Mouse (Mus musculus) brain, adult 2 months (tissue): ENCODE measurements around the gene Slc45a2.
A peak's percentile ranks its signal among the peaks of the same experiment; 100 is the strongest.

ENCODE experiments used
- DNase-seq: peaks from one replicate; pipeline ENCODE4 v3.0.0; 2011; ENCODE audit warnings: low read depth, low spot score

The Slc45a2 gene

DNA sequence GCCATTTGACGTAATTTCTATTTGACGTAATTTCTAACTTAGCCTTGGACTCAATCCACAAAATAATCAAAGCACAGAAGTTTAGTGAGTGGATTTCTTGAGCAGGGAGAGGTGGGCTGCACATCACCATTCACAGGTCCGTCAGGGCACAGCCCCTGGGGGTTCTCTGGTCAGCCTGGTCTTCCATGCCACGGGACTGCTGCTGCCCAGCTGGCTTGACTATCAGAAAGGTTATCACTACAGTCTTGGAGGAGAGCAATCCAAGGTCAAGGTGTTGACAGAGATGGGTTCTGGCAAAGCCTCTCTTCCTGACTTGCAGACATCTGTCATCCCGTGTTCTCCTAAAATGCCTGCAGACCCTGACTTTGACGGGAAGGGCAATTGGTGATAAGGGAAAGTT, 4.1 kb downstream of the Slc45a2 start:
- DNase-seq: no peak

DNA sequence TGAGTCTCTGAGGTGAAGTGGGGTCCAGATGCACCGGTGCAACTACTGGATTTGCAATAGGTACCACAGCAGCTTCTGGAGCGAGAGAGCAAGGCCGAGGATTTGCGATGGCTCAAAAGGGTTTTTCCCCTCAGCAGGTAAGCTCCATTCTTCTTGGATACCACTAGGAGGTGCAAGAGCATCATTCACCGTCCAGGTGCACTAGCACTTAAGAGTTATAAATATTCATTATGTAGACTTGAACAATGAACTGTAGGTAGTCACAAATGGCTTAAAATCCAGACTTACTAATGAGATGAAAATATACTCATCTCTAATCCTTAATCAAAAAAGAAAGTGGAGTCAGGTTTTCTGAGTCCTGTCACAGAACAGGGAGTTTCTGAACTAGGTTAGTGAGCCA, 8.2 kb downstream of the Slc45a2 start:
- DNase-seq: peak; percentile 75

- no peak for DNase-seq
Measured at GRCm38 (mm10) chr15:11010976-11011548, 10.5 kb downstream of the Slc45a2 start.

GRCm38 (mm10) chr15:11014931-11015330, 14.4 kb downstream of the Slc45a2 start:
- DNase-seq: no peak

DNA sequence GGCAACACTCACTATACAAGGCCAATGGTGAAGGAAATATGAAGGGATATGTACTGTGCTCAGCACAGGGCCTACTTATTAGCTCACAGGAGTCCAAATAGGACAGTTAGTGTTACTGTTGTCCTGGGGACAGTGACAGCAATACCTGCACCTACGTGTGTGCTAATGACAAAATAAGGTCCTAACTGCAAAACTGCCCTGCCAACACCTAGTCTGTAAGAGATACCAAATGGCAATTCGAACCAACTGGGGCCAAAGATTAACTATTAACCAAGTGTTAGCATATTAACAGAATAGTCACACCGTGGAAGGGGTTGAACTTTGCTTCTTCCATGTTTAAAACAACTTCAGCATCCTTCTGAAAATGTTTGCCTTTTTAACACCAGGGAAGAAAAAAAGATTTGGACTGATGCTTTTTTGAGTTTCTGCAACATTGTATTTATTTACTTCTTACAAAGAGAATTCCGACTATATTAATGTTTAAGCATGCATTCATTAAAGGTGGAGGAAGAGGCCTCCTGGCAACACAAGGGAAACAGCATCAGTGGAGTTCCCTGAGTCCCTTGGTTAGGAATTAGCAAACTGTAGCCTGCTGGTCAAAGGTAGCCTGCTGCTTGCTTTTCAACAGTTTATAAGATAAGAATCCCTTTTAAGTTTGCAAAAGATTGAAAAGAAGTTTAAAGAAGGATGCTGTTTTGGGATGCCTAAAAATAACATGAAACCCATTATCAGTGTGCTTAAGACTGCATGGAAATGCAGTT, 26.5 kb downstream of the Slc45a2 start:
- no peak for DNase-seq

- DNase-seq: no peak
Measured at GRCm38 (mm10) chr15:11030188-11030587, 29.7 kb downstream of the Slc45a2 start.

DNA sequence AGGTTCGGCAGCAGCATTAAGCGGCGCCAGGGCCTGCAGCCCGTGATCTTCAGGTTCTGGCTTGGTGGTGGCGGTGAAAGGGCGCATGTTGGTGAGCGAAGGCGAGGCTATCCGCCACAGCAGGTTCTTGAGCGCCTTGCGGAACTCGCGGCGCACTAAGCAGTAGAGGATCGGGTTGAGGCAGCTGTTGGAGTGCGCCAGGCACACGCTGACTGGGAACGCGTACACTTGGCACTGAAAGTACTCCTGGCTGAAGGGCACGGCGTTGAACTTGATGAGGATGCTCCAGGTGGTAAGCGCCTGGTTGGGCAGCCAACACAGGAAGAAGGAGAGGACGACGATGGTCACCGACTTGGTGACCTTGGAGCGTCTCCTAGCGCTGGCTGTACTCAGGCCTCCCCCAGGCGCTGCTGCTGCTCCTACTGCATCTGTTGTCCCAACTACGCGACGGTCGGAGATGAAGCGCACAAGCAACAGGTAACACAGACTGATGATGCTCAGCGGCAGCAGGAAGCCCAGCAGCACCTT, 35.5 kb downstream of the Slc45a2 start:
- no peak for DNase-seq

DNA sequence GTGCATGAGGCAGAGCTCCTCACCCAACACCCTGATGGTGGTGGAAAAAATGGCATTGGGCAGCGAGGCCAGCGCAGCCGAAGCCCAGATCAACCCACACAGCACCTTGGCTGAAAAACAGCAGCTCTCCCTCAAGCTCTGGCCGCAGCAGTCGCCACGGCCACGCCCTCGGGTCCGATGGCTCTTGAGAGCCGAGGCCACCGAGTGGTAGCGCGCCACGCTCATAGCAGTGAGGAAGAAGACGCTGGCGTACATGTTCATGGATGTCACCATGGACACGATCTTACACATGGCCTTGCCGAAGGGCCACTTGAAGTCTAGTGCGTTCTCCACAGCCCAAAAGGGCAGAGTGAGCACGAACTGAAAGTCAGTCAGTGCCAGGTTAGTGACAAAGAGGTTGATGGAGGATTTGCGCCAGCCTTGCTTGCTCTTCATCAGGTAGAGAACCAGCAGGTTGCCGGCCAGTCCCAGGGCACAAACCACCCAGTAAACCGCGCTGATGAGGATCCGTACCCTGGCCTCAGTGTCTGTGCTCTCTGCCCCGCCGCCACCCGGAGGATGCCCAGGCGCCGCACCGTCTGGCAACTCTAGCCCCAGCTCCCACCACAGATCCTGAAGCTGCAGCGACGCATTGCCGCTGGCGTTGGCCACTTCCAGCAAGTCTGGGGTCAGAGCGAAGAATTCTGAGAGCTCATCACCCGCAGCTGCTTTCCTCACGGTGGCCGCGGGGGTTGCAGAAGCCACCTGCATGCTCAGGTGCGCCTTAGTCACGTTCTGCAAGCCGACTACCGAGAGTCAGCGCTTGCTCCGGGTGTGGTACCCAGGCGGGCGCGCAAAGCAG, 36.2 kb downstream of the Slc45a2 start:
- DNase-seq: no peak

DNA sequence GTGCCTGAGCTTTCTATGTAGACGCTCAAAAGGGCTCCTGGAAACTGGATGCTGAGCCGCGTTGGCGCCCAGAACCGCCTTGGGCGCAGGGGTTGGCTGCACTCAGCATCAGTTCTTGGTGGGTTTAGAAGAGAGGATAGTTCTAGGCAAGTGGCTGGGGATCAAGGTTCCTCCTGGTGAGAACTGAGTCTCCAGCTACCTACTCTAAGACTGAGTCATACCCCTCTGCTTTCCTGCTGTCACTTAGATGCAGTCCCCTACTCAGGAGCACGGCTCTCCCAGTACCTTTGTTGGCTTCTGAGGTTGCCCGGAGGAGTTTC, 36.8 kb downstream of the Slc45a2 start:
- DNase-seq: no peak

DNA sequence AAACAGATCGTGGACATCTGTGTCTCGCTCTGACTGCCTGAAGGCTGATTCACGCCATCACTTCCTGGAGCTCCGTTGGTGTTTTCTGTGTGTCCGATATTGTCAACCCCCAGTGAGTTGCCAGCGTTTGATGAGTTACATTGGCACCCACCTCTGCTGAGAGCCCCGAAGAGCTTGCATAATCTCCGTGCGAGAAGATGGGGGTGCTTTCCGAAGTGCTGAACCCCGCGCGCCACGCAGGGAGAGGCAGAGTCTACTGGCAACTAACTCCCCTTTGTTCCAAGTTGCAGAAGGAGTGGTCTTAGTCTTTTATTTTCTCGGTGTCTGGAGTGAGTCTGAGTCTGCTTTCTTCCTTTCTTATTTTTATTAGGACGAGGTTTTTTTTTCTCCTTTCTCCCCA, 37.2 kb downstream of the Slc45a2 start, which contains the start of gene Rxfp3:
Gene Rxfp3 (minus strand): TSS at position 281 of the 400 bp plus-strand sequence.
- DNase-seq: no peak

DNA sequence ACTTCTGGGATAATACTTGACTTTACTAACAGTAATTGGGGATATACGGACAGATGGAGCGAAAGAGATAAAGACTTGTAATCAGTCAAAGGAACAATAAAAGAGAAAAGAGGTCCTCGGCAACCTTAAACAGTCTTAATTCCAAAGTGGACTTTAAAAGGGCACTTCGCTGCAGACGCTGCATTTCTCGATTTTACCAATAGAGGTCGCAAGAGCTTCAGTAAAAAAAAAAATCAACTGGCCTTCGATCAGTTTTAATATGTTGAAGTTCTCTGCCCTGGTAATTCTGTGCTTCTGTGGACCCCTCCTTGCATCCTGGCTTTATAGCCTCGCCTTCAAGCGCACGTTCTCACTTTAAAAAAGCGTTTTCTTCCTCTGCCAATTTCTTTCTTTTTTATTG, 38.0 kb downstream of the Slc45a2 start:
- peak; percentile 61 for DNase-seq

DNA sequence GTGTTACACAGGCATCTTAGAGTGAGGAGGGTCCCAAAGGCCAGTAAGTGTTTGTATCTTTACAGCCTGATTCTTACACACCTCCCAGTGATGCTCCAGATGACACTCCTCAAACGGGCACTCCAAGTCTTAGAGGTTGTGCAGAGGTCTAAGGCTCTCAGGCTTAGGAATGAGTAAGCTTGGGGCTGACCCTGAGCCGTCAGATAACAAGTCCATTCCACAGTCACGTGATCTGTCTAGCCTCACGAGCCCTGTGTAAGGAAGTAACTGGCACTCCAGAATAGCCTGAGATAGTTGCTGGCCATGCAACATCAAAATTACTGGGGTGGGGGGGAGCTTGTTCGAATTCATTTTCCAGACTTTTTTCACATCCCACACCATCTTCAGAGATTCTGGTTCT, 39.5 kb downstream of the Slc45a2 start:
- DNase-seq: no peak

- no peak for DNase-seq
Measured at GRCm38 (mm10) chr15:11041229-11041628, 40.7 kb downstream of the Slc45a2 start.

DNA sequence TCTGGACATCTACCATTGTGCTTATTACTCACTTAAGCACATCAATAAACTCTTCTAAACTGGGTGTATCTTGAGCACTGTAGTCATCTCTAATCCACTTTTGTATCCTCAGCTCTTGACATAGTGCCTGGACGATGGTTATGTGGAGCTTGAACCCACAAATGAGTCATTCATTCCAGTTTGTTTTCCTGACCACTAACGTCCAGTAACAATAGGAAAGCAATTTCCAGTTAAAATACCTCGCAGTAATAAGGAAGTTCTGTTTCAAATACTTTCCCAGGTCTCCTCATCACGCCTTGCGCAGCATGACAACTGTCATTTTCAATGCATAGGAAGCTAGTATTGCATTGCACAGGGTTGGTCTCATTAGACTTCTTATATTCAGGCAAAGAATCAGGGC, 42.3 kb downstream of the Slc45a2 start:
- no peak for DNase-seq

DNA sequence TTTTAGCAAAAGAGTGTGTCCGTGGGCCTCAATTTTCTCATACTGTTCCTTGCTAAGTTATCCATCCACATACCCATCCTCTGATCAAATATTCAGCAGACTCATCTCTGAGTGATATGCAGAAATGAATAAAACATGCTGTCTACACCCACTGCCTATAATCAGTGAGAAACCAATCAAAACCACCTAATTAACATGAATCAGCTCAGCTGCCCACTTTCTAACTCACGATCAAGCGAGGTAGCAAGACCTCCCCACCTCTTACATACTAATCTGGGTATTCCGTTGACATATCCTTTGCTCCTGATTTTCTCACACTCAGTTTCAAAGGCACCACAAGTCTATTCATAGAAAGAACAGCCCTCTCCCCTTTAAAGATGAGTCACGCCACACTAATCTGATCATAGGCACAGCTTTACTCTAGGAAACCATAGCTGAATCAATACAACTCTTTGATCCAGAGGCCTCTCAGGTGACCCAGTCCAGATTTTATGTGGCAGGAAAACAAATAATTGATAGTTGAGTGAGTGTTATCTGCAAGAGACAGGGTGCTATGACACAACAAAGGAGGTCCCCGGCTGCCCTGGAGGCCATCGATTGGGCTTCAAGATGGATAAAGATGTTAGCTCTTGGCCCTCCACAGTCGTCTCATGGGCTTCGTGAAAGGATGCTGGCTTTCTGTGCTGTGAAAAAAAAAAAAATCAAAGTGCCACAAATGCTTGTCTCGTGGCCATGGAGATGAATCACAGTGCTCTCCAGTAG, 53.3 kb downstream of the Slc45a2 start:
- peak; percentile 12 for DNase-seq

- DNase-seq: no peak
Measured at GRCm38 (mm10) chr15:11054440-11055080, 54.0 kb downstream of the Slc45a2 start.

GRCm38 (mm10) chr15:11062903-11063302, 62.4 kb downstream of the Slc45a2 start:
- no peak for DNase-seq

DNA sequence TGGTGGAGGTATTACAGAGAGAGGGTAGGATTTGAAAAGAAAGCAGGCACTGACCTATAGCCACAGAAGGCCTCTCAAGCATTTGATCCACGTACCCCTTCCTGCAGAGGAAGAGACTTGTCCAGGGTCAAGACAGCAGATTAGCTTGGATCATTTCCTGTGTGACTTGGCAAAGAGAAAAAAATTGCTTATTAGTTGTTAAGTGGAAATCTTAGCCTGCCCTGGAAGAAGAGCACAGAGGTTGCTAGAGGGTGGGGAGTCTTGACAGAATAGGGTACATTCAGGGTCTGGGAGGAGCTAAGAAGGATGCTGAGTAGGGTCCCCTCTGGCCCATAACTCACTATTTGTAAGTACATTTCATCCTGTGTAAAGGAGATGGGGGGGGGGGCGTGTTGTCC, 63.6 kb downstream of the Slc45a2 start:
- DNase-seq: no peak

- no peak for DNase-seq
Measured at GRCm38 (mm10) chr15:11064558-11065411, 64.3 kb downstream of the Slc45a2 start, which contains the start of gene Adamts12. TSS of gene Adamts12 (plus strand) at chr15:11064790.

DNA sequence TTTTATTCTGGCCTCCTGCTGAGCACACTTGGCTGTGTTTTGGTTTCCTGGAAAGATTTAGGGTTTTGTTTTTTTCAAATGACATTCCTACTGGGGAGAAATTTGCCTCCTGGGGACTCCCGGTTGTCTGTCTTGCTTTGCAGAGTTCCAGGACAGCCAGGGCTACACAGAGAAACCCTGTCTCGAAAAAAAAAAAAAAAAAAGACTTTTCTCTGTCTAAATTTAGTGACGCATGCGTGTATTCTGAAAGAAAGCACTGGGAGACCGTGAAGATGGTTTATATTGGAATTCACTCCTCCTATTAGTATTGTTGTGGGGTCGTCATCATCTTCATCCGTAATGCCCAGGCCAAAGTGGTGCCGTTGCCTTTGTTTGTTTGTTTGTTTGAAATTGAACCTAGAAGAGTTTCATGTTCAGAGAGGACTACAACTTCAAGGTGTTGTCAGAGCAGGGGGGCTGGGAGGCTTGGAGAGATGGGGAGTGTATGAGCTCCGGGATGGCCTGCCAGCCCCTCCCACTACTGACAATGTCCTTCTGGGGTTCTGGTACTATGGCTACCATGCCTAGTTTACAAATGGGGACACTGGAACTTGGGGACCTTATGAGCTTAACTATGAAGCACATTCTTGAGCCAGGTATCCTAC, 65.1 kb downstream of the Slc45a2 start:
- DNase-seq: no peak
